Mouse (Mus musculus) midbrain, embryonic 12.5 days (tissue): ENCODE measurements around the gene Senp3. TPM values are rescaled to one million over a fixed set of nuclear protein-coding genes. Genes with fewer than 3 reads are reported as not detected.
"Not testable (repeated sequence)": the region's sequence is repeated elsewhere in the genome, so short reads cannot be mapped to it uniquely, and the experiment has no call there.

Experiments used
- ATAC-seq: fragments of 200-750 bp; cut with Nextera tagmentation; 2 replicates; pipeline ENCODE4 v1.8.0; 2017; ENCODE audit warnings: low read depth, moderate TSS enrichment, moderate library complexity; ENCODE audit not compliant: low FRiP score
- H3K27ac ChIP-seq: fragments of 300-500 bp; sonication (generic); replicated peaks from 2 replicates; pipeline ENCODE4 v1.5.1; 2016; ENCODE audit warnings: mild to moderate bottlenecking
- H3K27me3 ChIP-seq: fragments of 300-500 bp; sonication (generic); 2 replicates; pipeline ENCODE4 v1.6.1; 2016; ENCODE audit warnings: mild to moderate bottlenecking
- H3K36me3 ChIP-seq: fragments of 300-500 bp; sonication (generic); 2 replicates; pipeline ENCODE4 v1.6.1; 2016
- H3K4me1 ChIP-seq: fragments of 300-500 bp; sonication (generic); 2 replicates; pipeline ENCODE4 v1.6.1; 2016
- H3K4me2 ChIP-seq: fragments of 300-500 bp; sonication (generic); replicated peaks from 2 replicates; pipeline ENCODE4 v1.6.1; 2016; ENCODE audit warnings: mild to moderate bottlenecking, moderate library complexity
- H3K4me3 ChIP-seq: fragments of 300-500 bp; sonication (generic); 2 replicates; pipeline ENCODE4 v1.5.1; 2016; ENCODE audit warnings: mild to moderate bottlenecking
- H3K9ac ChIP-seq: fragments of 300-500 bp; sonication (generic); replicated peaks from 2 replicates; pipeline ENCODE4 v1.6.1; 2016; ENCODE audit warnings: mild to moderate bottlenecking, moderate library complexity
- H3K9me3 ChIP-seq: fragments of 300-500 bp; sonication (generic); 2 replicates; pipeline ENCODE4 v1.6.1; 2016; ENCODE audit warnings: mild to moderate bottlenecking
- WGBS: fragments of 180-500 bp; shearing (Covaris S2); methylation state at CpG from one replicate; pipeline ENCODE4 v1.1.7; 2016; 5-methylcytosine and 5-hydroxymethylcytosine counted together
- polyA plus RNA-seq: library from polyadenylated mRNA; unstranded; fragments of >200 nt; fragmentation: Nextera tagmentation; extraction: Ambion mirVana; gene quantifications from 2 replicates; pipeline ENCODE4 v1.2.1, GENCODE M21; 2016

Senp3 gene
- polyA plus RNA-seq, 1 experiment from 2014 or later, result 108 TPM

- not testable (repeated sequence) for H3K9me3 ChIP-seq, H3K4me3 ChIP-seq, ATAC-seq, H3K9ac ChIP-seq, H3K4me2 ChIP-seq, H3K27ac ChIP-seq, H3K27me3 ChIP-seq, H3K4me1 ChIP-seq, H3K36me3 ChIP-seq
- WGBS, result 87% methylated on average over 10 of the region's 10 CpGs
Measured at GRCm38 (mm10) chr11:69702886-69703285, 21.0 kb upstream of the Senp3 start.

- WGBS, result 92% methylated on average over 1 of the region's 1 CpGs
- no peak overlapping the region for H3K27ac ChIP-seq
- H3K27me3 ChIP-seq, result peaks cover 9% of the 10 kb centered on the region
- H3K9ac ChIP-seq, result no peak overlapping the region
- no peak for ATAC-seq
- no peaks in the 10 kb centered on the region for H3K36me3 ChIP-seq
- H3K4me1 ChIP-seq, result peaks cover 10% of the 10 kb centered on the region
- no peak overlapping the region for H3K4me2 ChIP-seq
- no peaks in the 10 kb centered on the region for H3K9me3 ChIP-seq
- no peak overlapping the region for H3K4me3 ChIP-seq
Measured at GRCm38 (mm10) chr11:69699595-69699994, 17.7 kb upstream of the Senp3 start.

GRCm38 (mm10) chr11:69698574-69698973, 16.7 kb upstream of the Senp3 start:
- no peaks in the 10 kb centered on the region for H3K36me3 ChIP-seq
- H3K4me3 ChIP-seq, result no peak overlapping the region
- ATAC-seq, result no peak
- WGBS, result 70% methylated on average over 5 of the region's 5 CpGs
- H3K27ac ChIP-seq, result no peak overlapping the region
- H3K9ac ChIP-seq, result no peak overlapping the region
- H3K4me1 ChIP-seq, result peaks cover 10% of the 10 kb centered on the region
- H3K4me2 ChIP-seq, result no peak overlapping the region
- no peaks in the 10 kb centered on the region for H3K9me3 ChIP-seq
- H3K27me3 ChIP-seq, result peaks cover 9% of the 10 kb centered on the region

GRCm38 (mm10) chr11:69697396-69697795, 15.5 kb upstream of the Senp3 start:
- Histone ChIP-seq H3K27ac (no peak overlapping the region), H3K27me3 (peaks cover 9% of the 10 kb centered on the region), H3K9ac (no peak overlapping the region), H3K4me2 (no peak overlapping the region), H3K4me1 (peaks cover 10% of the 10 kb centered on the region), H3K4me3 (no peak overlapping the region), H3K36me3 (no peaks in the 10 kb centered on the region), H3K9me3 (no peaks in the 10 kb centered on the region)
- ATAC-seq, result no peak
- WGBS, result 86% methylated on average over 3 of the region's 3 CpGs

- H3K4me1 ChIP-seq, result peaks cover 10% of the 10 kb centered on the region
- no peaks in the 10 kb centered on the region for H3K36me3 ChIP-seq
- 1% methylated on average over 33 of the region's 41 CpGs for WGBS
- H3K27me3 ChIP-seq, result peaks cover 14% of the 10 kb centered on the region
- H3K4me3 ChIP-seq, result peak within 1 kb of the TSS; percentile 53
- H3K27ac ChIP-seq, result peak within 1 kb of the TSS; percentile 39; the same call in 1 of the 2 replicates
- peak within 1 kb of the TSS; percentile 90 for H3K9ac ChIP-seq
- no peak for ATAC-seq
- H3K9me3 ChIP-seq, result no peaks in the 10 kb centered on the region
- H3K4me2 ChIP-seq, result peak within 1 kb of the TSS; percentile 93
Measured at GRCm38 (mm10) chr11:69695361-69696181, 13.7 kb upstream of the Senp3 start, which contains the start of the genes Tnfsf12 and Tnfsfm13. TSS of gene Tnfsf12 (minus strand) at chr11:69695849. TSS of gene Tnfsfm13 (minus strand) at chr11:69696098.

GRCm38 (mm10) chr11:69695046-69695360, 13.1 kb upstream of the Senp3 start:
- Histone ChIP-seq H3K9ac (peak overlapping the region; percentile 90; the same call in 1 of the 2 replicates), H3K4me1 (peaks cover 10% of the 10 kb centered on the region)
- 33% methylated on average over 6 of the region's 6 CpGs for WGBS

GRCm38 (mm10) chr11:69693421-69693965, 11.6 kb upstream of the Senp3 start:
- H3K27me3 ChIP-seq, result peaks cover 14% of the 10 kb centered on the region
- ATAC-seq, result no peak
- H3K4me1 ChIP-seq, result peaks cover 10% of the 10 kb centered on the region
- H3K36me3 ChIP-seq, result no peaks in the 10 kb centered on the region
- H3K9ac ChIP-seq, result no peak overlapping the region
- no peak overlapping the region for H3K4me2 ChIP-seq
- 58% methylated on average over 11 of the region's 11 CpGs for WGBS
- no peak overlapping the region for H3K4me3 ChIP-seq
- no peaks in the 10 kb centered on the region for H3K9me3 ChIP-seq
- no peak overlapping the region for H3K27ac ChIP-seq

More at GRCm38 (mm10) chr11:69695046-69695360, 13.1 kb upstream of the Senp3 start:
- ATAC-seq, result no peak
- H3K36me3 ChIP-seq, result no peaks in the 10 kb centered on the region
- H3K9me3 ChIP-seq, result no peaks in the 10 kb centered on the region
- no peak overlapping the region for H3K27ac ChIP-seq
- peak overlapping the region; percentile 93 for H3K4me2 ChIP-seq
- peak overlapping the region; percentile 53 for H3K4me3 ChIP-seq
- peaks cover 14% of the 10 kb centered on the region for H3K27me3 ChIP-seq

GRCm38 (mm10) chr11:69692863-69693262, 11.0 kb upstream of the Senp3 start:
- no peak overlapping the region for H3K4me3 ChIP-seq
- no peaks in the 10 kb centered on the region for H3K36me3 ChIP-seq
- H3K9ac ChIP-seq, result no peak overlapping the region
- peaks cover 14% of the 10 kb centered on the region for H3K27me3 ChIP-seq
- H3K27ac ChIP-seq, result no peak overlapping the region
- H3K9me3 ChIP-seq, result no peaks in the 10 kb centered on the region
- peaks cover 10% of the 10 kb centered on the region for H3K4me1 ChIP-seq
- no peak overlapping the region for H3K4me2 ChIP-seq
- no peak for ATAC-seq
- 89% methylated on average over 6 of the region's 6 CpGs for WGBS

- Histone ChIP-seq H3K4me1 (peaks cover 10% of the 10 kb centered on the region), H3K27me3 (peaks cover 15% of the 10 kb centered on the region), H3K4me3 (no peak overlapping the region), H3K9me3 (no peaks in the 10 kb centered on the region), H3K36me3 (no peaks in the 10 kb centered on the region), H3K9ac (no peak overlapping the region), H3K4me2 (no peak overlapping the region), H3K27ac (no peak overlapping the region)
- WGBS, result 84% methylated on average over 9 of the region's 9 CpGs
- no peak for ATAC-seq
Measured at GRCm38 (mm10) chr11:69692196-69692811, 10.4 kb upstream of the Senp3 start.

GRCm38 (mm10) chr11:69689891-69690290, 8.0 kb upstream of the Senp3 start:
- WGBS, result 88% methylated on average over 1 of the region's 1 CpGs
- Histone ChIP-seq H3K27me3 (0 out of 2 replicates have a peak, but pooled peaks cover 17% of the 10 kb centered on the region), H3K4me3 (no peak overlapping the region), H3K36me3 (no peaks in the 10 kb centered on the region), H3K4me2 (no peak overlapping the region), H3K27ac (no peak overlapping the region), H3K4me1 (0 out of 2 replicates have a peak, but pooled peaks cover 2% of the 10 kb centered on the region), H3K9me3 (no peaks in the 10 kb centered on the region), H3K9ac (no peak overlapping the region)
- no peak for ATAC-seq

GRCm38 (mm10) chr11:69687061-69687460, 5.2 kb upstream of the Senp3 start:
- Histone ChIP-seq H3K27me3 (peaks cover 24% of the 10 kb centered on the region; the same call in 1 of the 2 replicates), H3K27ac (no peak overlapping the region), H3K36me3 (no peaks in the 10 kb centered on the region), H3K9me3 (no peaks in the 10 kb centered on the region), H3K4me1 (peaks cover 13% of the 10 kb centered on the region), H3K4me3 (no peak overlapping the region), H3K4me2 (no peak overlapping the region), H3K9ac (0 out of 2 replicates have a peak overlapping the region, but pooled peaks have one; percentile 25)
- ATAC-seq, result no peak
- WGBS, result 66% methylated on average over 5 of the region's 5 CpGs

- WGBS, result 19% methylated on average over 4 of the region's 4 CpGs
- H3K4me1 ChIP-seq, result peaks cover 13% of the 10 kb centered on the region
- H3K36me3 ChIP-seq, result no peaks in the 10 kb centered on the region
- H3K4me3 ChIP-seq, result no peak overlapping the region
- peaks cover 22% of the 10 kb centered on the region; the same call in 1 of the 2 replicates for H3K27me3 ChIP-seq
- 0 out of 2 replicates have a peak overlapping the region, but pooled peaks have one; percentile 25 for H3K9ac ChIP-seq
- no peaks in the 10 kb centered on the region for H3K9me3 ChIP-seq
- no peak overlapping the region for H3K27ac ChIP-seq
- H3K4me2 ChIP-seq, result no peak overlapping the region
- ATAC-seq, result no peak
Measured at GRCm38 (mm10) chr11:69686377-69686776, 4.5 kb upstream of the Senp3 start.
